Mouse (Mus musculus) midbrain, postnatal 0 days (tissue): Measurements from ENCODE around the gene Cmas. TPM values are rescaled to one million over a fixed set of nuclear protein-coding genes. Genes with fewer than 3 reads are reported as not detected.
A peak's percentile ranks its signal among the peaks of the same experiment; 100 is the strongest.

Experiments used
- ATAC-seq: fragments of 200-750 bp; cut with Nextera tagmentation; 2 replicates; pipeline ENCODE4 v1.8.0; 2017; ENCODE audit warnings: moderate number of reproducible peaks, mild to moderate bottlenecking, moderate TSS enrichment, moderate library complexity; ENCODE audit not compliant: low FRiP score
- DNase-seq: peaks from one replicate; pipeline ENCODE4 v3.0.0-alpha.2; 2015; ENCODE audit warnings: low spot score
- H3K27ac ChIP-seq: fragments of 300-500 bp; sonication (generic); 2 replicates; pipeline ENCODE4 v1.5.1; 2014; ENCODE audit warnings: low read depth, mild to moderate bottlenecking, low read length, mixed read lengths
- H3K27me3 ChIP-seq: fragments of 300-500 bp; sonication (generic); 2 replicates; pipeline ENCODE4 v1.6.1; 2014; ENCODE audit warnings: low read length, control low read depth, mixed read lengths; ENCODE audit not compliant: insufficient read depth
- H3K36me3 ChIP-seq: fragments of 300-500 bp; sonication (generic); 2 replicates; pipeline ENCODE4 v1.6.1; 2014; ENCODE audit warnings: low read length, control low read depth, mixed read lengths; ENCODE audit not compliant: insufficient read depth
- H3K4me1 ChIP-seq: fragments of 300-500 bp; sonication (generic); 2 replicates; pipeline ENCODE4 v1.6.1; 2014; ENCODE audit warnings: mild to moderate bottlenecking, control low read depth, antibody characterized with exemption, low read length, mixed read lengths; ENCODE audit not compliant: insufficient read depth
- H3K4me2 ChIP-seq: fragments of 300-500 bp; sonication (generic); 2 replicates; pipeline ENCODE4 v1.6.1; 2014; ENCODE audit warnings: low read depth, mild to moderate bottlenecking, low read length, mixed read lengths; ENCODE audit not compliant: poor library complexity, severe bottlenecking
- H3K4me3 ChIP-seq: fragments of 300-500 bp; sonication (generic); 2 replicates; pipeline ENCODE4 v1.5.1; 2014; ENCODE audit warnings: low read depth, mild to moderate bottlenecking, low read length, moderate library complexity
- H3K9ac ChIP-seq: fragments of 300-500 bp; sonication (generic); replicated peaks from 2 replicates; pipeline ENCODE4 v1.6.1; 2014; ENCODE audit warnings: mild to moderate bottlenecking, low read length, moderate library complexity, mixed read lengths; ENCODE audit not compliant: poor library complexity, severe bottlenecking
- H3K9me3 ChIP-seq: fragments of 300-500 bp; sonication (generic); 2 replicates; pipeline ENCODE4 v1.6.1; 2016; ENCODE audit warnings: low read length, control low read depth
- CTCF ChIP-seq: IDR thresholded peaks from 2 replicates; pipeline ENCODE4 v1.5.1; 2016; ENCODE audit warnings: antibody characterized with exemption, mild to moderate bottlenecking
- WGBS: fragments of 180-500 bp; shearing (Covaris S2); extraction: QIAGEN DNeasy Blood & Tissue Kit; methylation state at CpG from one replicate; pipeline ENCODE4 v1.1.7; 2014; 5-methylcytosine and 5-hydroxymethylcytosine counted together
- polyA plus RNA-seq: library from polyadenylated mRNA; unstranded; fragments of >200 nt; fragmentation: Nextera tagmentation; extraction: Ambion mirVana; gene quantifications from 2 replicates; pipeline ENCODE4 v1.2.1, GENCODE M21; 2015
- total RNA-seq: library from RNA; depleted of rRNA; stranded (reverse); fragments of >200 nt; gene quantifications from 2 replicates; pipeline ENCODE4 v1.2.3, GENCODE M21; 2014

The Cmas gene
- total and polyA plus RNA-seq, 2 experiments from 2014 or later: 105 to 220 TPM

- DNase-seq (no peak), ATAC-seq (no peak)
- Histone ChIP-seq H3K27ac (no peak overlapping the region), H3K36me3 (peaks cover 70% of the 10 kb centered on the region), H3K27me3 (no peaks in the 10 kb centered on the region), H3K4me3 (no peak overlapping the region), H3K9ac (no peak overlapping the region), H3K9me3 (no peaks in the 10 kb centered on the region), H3K4me1 (no peaks in the 10 kb centered on the region), H3K4me2 (no peak overlapping the region)
- TF ChIP-seq CTCF: no peak
- 94% methylated on average over 3 of the region's 3 CpGs for WGBS
These were observed 13.4 kb downstream of the Cmas start for GRCm38 (mm10) chr6:142769896-142770295.

DNA sequence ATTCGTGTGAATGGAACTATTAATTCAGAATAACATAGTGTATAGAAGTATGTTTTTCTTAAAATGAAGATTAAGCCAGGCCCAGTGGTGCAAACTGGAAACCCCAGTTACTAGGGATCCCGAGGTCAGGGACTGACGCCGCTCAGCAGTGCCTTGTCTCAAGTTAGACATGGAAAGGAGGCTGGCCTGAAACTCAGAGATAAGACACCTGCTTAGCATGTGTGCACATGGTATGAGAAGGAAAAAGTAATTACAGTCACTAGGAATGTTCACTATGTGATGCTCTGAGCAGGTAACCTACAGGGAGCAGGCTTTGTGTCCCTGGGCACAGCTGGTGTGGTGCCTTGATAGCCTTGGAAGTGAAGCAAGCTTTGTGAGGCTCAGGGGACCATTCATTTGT lies 15.2 kb downstream of the Cmas start:
- Histone ChIP-seq H3K27ac (no peak overlapping the region), H3K9me3 (no peaks in the 10 kb centered on the region), H3K4me2 (no peak overlapping the region), H3K9ac (no peak overlapping the region), H3K4me1 (no peaks in the 10 kb centered on the region), H3K36me3 (peaks cover 60% of the 10 kb centered on the region), H3K4me3 (no peak overlapping the region), H3K27me3 (no peaks in the 10 kb centered on the region)
- DNase-seq: no peak
- TF ChIP-seq CTCF: no peak
- 94% methylated on average over 4 of the region's 4 CpGs for WGBS
- ATAC-seq: no peak

DNA sequence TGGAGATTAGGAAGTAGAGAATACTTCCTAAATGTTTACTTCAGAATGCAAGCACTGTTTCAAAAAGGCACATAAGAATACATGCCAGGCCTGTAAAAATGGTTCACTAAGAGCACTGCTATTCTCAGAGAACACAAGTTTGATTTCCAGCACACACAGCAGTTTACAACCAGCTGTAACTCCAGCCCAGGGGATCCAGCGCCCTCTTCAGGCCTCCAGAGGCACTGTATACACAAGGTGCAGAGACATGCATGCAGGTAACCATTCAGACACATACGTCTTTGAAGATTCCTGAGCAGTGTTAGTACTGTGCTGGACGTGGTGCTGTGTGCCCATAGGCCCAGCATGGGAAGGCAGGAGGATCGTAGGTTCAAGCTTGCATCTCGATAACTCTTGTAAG lies 17.1 kb downstream of the Cmas start:
- Histone ChIP-seq H3K4me2 (no peak overlapping the region), H3K36me3 (peaks cover 41% of the 10 kb centered on the region), H3K4me3 (no peak overlapping the region), H3K9me3 (no peaks in the 10 kb centered on the region), H3K27ac (no peak overlapping the region), H3K4me1 (no peaks in the 10 kb centered on the region), H3K9ac (no peak overlapping the region), H3K27me3 (no peaks in the 10 kb centered on the region)
- DNase-seq (no peak), ATAC-seq (peak; percentile 50; the same call in 1 of the 2 replicates)
- TF ChIP-seq CTCF: peak; percentile 47
- 93% methylated on average over 5 of the region's 5 CpGs for WGBS

DNA sequence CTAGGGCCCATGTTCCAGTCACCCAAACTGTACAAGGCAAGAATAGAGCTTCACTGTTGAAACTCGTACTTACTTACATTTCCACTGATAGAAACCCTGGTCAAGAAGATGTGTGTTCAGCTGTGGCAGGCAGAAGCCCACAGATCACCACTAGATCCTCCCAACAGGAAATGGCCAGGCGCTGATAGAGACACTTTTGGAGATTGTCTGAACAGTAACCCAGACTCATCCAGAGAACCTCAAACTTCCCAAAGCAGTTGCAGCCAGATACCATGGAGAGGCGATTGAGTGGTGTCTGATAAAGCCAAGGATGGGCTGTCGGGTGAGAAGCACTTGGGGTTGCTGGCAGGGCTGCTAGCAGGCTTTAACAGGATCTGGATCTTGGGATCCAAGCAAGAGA lies 20.4 kb downstream of the Cmas start:
- H3K27me3 ChIP-seq: no peaks in the 10 kb centered on the region
- no peaks in the 10 kb centered on the region for H3K9me3 ChIP-seq
- WGBS: 84% methylated on average over 4 of the region's 4 CpGs
- TF ChIP-seq CTCF: no peak
- DNase-seq: no peak
- ATAC-seq: no peak
- no peak overlapping the region for H3K4me3 ChIP-seq
- H3K4me1 ChIP-seq: no peaks in the 10 kb centered on the region
- no peak overlapping the region for H3K27ac ChIP-seq
- H3K36me3 ChIP-seq: peaks cover 28% of the 10 kb centered on the region
- H3K9ac ChIP-seq: no peak overlapping the region; the same call in 1 of the 2 replicates
- H3K4me2 ChIP-seq: no peak overlapping the region

DNA sequence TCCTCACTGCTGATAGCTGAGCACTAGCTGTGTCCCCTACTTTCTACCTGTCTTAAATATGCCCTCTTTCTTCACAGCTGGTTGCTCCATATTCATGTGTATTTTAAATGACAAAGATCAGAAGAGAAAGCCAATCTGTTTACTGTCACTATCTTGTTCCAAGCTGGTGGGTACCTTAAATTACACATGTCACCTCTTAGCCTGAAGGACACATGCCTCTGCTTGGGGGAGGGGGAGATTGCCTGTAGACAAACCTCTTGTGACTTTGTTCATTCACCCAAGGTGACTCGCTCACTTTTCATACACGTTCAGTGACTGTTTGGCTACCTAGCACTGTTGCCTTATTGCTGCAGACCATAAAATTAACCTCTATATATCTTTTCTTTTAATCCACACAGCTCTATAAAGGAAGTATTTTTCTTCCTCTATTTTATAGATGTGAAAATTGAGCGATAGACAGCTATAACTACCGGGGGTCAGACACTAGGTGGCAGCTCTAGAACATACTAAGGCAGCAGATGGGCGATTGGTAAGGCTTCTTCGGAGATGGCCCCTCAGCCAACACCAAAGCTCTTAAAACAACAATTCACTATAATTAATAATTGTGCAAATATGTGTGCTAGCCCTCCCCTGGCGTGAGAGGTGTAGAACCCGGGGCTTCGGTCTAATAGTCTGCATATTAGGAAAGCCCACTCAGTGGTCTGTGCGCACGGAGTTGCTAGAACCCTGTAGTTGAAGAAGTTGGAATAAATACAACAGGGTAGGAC lies 22.7 kb downstream of the Cmas start:
- Histone ChIP-seq H3K9ac (no peak overlapping the region), H3K4me1 (no peaks in the 10 kb centered on the region), H3K27me3 (no peaks in the 10 kb centered on the region), H3K4me2 (no peak overlapping the region), H3K27ac (no peak overlapping the region), H3K9me3 (no peaks in the 10 kb centered on the region), H3K36me3 (peaks cover 10% of the 10 kb centered on the region; the same call in 1 of the 2 replicates), H3K4me3 (no peak overlapping the region)
- ATAC-seq (peak; percentile 70; the same call in 1 of the 2 replicates), DNase-seq (peak; percentile 87)
- WGBS: 48% methylated on average over 11 of the region's 11 CpGs
- peak; percentile 87 for TF ChIP-seq CTCF

DNA sequence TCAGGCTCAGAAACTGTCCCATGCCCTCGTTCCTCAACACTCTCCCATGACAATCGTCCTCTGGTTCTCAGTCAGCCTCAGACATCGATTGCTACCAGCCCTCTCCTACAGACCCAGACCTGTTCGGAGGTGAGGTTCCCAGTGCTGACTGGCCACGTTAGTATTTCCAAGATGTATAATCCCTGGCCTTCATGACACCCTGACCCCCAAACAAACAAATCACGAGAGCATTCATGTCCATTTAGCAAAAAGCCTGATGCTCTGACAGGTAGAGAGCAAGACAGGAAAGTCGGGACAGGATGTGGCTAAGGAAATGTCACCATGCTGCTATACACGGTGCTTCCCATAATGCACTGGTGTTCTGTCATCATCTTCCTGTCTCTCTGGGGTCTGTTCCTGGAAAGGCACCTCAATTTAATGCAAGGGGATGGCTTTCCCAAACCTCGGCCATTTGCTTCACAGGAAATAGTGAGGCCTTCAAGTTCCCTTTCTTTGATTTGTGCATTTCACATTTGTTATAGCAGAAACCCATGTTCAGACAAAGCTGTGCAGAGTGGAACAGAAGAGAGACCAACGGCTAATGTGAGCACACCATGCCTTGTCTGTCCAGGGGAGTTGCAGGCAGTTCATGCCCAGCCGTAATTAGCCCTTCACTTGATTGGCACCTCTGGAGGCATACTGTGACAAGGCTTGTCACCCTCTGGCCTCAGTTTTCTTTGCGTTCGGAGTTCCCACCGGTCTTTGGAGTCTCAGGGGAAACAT lies 23.5 kb downstream of the Cmas start:
- no peaks in the 10 kb centered on the region for H3K27me3 ChIP-seq
- no peaks in the 10 kb centered on the region for H3K4me1 ChIP-seq
- H3K27ac ChIP-seq: no peak overlapping the region
- 52% methylated on average over 14 of the region's 14 CpGs for WGBS
- ATAC-seq (0 out of 2 replicates have a peak, but pooled peaks have one; percentile 3), DNase-seq (no peak)
- H3K9ac ChIP-seq: no peak overlapping the region
- H3K9me3 ChIP-seq: no peaks in the 10 kb centered on the region
- TF ChIP-seq CTCF: no peak
- H3K36me3 ChIP-seq: peaks cover 5% of the 10 kb centered on the region; the same call in 1 of the 2 replicates
- no peak overlapping the region for H3K4me3 ChIP-seq
- H3K4me2 ChIP-seq: no peak overlapping the region
